Mouse (Mus musculus) myocyte (in vitro differentiated cells): ENCODE data around the gene Aim2.

ENCODE experiments used
- E2F4 ChIP-seq: IDR thresholded peaks from one replicate; pipeline ENCODE4 v1.6.1; 2011; ENCODE audit warnings: mild to moderate bottlenecking, control low read depth, moderate library complexity; ENCODE audit not compliant: insufficient read depth
- MAX ChIP-seq: IDR thresholded peaks from one replicate; pipeline ENCODE4 v1.6.1; 2011; ENCODE audit warnings: low read depth, mild to moderate bottlenecking, control low read depth
- MYOG ChIP-seq, 3 experiments: IDR thresholded peaks; one replicate each; pipeline ENCODE4 v1.6.1; 2011; ENCODE audit warnings: control low read depth in 2 of 3, low read depth in 2 of 3, mild to moderate bottlenecking in 2 of 3; ENCODE audit not compliant: insufficient read length in 2 of 3, control insufficient read depth in 1 of 3, insufficient read depth in 1 of 3
- POLR2A ChIP-seq: IDR thresholded peaks from one replicate; pipeline ENCODE4 v1.6.1; 2011; ENCODE audit warnings: low read depth, mild to moderate bottlenecking, control low read depth, moderate library complexity; ENCODE audit not compliant: insufficient read length
- POLR2AphosphoS2 ChIP-seq: IDR thresholded peaks from one replicate; pipeline ENCODE4 v1.6.1; 2011; ENCODE audit warnings: low read depth, control low read depth; ENCODE audit not compliant: insufficient read length
- REST ChIP-seq: IDR thresholded peaks from one replicate; pipeline ENCODE4 v1.6.1; 2011; ENCODE audit warnings: mild to moderate bottlenecking, control low read depth, moderate library complexity; ENCODE audit not compliant: insufficient read depth, insufficient read length
- TCF12 ChIP-seq: IDR thresholded peaks from one replicate; pipeline ENCODE4 v1.6.1; 2011; ENCODE audit warnings: mild to moderate bottlenecking, control low read depth; ENCODE audit not compliant: poor library complexity, insufficient read depth, severe bottlenecking
- TCF3 ChIP-seq: IDR thresholded peaks from one replicate; pipeline ENCODE4 v1.6.1; 2011; ENCODE audit warnings: low read depth, control low read depth; ENCODE audit not compliant: insufficient read length
- USF1 ChIP-seq: IDR thresholded peaks from one replicate; pipeline ENCODE4 v1.6.1; 2011; ENCODE audit warnings: low read depth, mild to moderate bottlenecking, control low read depth, moderate library complexity

DNA sequence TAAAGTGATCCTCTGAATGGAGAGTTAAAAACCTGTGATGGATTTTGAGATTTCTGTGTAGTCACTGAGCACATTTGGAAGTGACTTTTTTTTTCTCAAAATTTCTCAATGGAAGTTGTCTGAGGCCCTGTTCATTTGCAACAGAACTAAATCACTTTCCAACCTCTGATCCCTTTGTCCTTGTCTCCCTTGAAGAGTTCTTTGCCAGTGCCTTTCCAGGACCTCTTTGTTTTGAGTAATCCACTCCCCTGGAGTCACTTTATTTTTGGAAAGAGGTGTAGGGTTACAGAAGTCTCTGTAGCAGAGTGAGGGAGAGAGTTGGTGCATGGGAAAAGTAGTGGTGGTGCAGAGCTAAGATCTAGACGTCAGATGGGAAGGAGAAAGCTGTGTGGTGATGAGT is 2.2 kb upstream of the Aim2 start:
- TF ChIP-seq POLR2A (no peak), MAX (no peak), TCF12 (no peak), TCF3 (no peak), USF1 (no peak), REST (no peak), POLR2AphosphoS2 (no peak), E2F4 (no peak), MYOG (IDR thresholded peaks at IDR 0.05; ENCODE audit: control insufficient read depth in 1 of 3, insufficient read depth in 1 of 3, insufficient read length in 2 of 3, low read depth in 2 of 3) (no peak)
